Mouse (Mus musculus): ENCODE measurements around the gene Gnl1.
A peak's percentile ranks its signal among the peaks of the same experiment; 100 is the strongest.
"Not testable (repeated sequence)": the region's sequence is repeated elsewhere in the genome, so short reads cannot be mapped to it uniquely, and the experiment has no call there.

Gnl1 gene

DNA sequence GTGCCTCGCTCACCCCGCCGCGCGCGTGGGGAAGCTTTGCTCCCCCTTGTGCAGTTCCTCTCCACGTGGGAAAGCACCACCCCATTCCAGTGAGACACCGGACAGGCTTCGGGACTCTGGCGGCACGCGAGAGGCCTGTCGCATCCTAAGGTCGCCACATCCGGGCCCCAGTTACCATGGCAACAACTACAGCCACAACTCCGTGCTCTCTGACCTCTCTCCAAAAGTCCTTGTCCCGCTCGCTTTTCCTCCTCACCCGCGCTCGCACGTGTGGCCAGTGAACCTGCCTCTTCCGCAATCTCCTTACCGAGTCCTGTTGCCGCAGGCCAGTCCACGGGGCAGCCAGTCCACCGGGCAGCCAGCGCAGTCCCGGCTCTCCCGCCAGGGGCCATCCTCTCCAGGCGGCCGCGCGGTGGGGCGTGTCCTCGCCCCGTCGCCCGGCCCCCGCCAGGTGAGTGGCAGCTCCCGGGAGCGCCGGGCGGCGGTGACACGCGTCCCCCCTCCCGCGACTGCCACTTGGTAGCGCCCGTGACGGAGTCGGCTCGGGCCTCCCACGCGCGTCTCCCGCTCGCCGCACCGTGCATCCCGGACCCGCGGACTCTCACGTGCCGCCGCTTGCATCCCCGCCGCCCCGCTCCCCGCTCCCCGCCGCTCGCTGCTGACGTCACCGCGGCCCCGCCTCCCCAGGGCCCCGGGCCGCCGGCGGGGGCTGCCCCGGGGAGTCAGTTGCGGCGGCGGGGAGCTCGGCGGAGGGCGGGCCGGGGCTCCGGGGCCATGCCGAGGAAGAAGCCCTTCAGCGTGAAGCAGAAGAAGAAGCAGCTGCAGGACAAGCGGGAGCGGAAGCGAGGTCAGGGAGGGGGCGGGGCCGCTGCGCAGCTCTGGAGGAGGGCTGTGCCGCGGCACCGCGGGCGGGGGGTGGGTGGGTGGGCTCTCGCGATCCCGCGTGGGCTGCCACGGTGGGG lies at the start of gene Gnl1, which contains the start of gene Prr3:
TSS of gene Gnl1 (plus strand) at position 451 of the 962 bp plus-strand sequence.
TSS of gene Prr3 (minus strand) at position 836 of the 962 bp plus-strand sequence.
- peak; percentile 83 for DNase-seq (ENCODE audit: low read depth, low spot score)

- no peak for DNase-seq (ENCODE audit: low read depth, low spot score)
Measured at GRCm38 (mm10) chr17:35930627-35931026, 49.0 kb upstream of the Gnl1 start.

DNA sequence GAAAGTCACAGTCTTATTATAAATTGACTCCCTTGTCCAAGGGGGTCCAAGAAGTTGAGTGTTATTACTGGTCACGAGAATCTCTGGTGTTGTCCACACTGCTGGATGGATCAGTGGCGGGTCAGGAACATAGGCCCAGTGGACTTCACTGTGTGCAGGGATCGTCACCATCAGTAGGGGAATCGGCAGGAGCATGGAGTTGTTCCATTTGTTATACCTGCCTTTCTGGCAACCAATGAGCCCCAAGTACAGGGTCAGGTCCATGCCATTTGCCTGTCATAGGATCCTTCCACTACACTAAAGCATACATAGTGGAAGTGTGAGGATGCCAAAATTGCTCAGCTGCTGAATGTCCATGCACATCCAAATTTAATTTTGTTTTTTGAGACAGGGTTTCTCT lies 47.0 kb upstream of the Gnl1 start:
- no peak for DNase-seq (ENCODE audit: low read depth, low spot score)

- DNase-seq (ENCODE audit: low read depth, low spot score): not testable (repeated sequence)
Measured at GRCm38 (mm10) chr17:35935763-35936162, 43.9 kb upstream of the Gnl1 start.

- peak; percentile 50 for DNase-seq (ENCODE audit: low read depth, low spot score)
Measured at GRCm38 (mm10) chr17:35937700-35938348, 41.8 kb upstream of the Gnl1 start.

DNA sequence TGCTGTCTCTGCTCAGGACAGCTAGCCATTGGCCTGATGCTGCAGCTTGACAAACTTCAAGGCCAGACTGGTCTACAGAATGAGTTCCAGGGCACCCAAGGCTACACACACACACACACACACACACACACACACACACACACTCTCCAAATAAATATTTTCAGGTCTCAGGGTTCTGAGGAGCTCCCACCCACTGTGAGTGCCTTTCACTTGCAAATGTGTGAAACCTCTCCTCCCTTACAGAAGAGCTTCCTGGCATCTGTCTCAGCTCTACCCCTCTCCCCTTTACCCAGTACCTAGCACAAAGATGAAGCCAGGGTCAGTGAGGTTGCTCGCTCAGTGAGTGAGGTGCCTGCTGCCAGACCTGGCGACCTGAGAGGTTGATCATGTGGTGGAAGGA lies 40.5 kb upstream of the Gnl1 start:
- no peak for DNase-seq (ENCODE audit: low read depth, low spot score)

GRCm38 (mm10) chr17:35939941-35940340 lies 39.7 kb upstream of the Gnl1 start:
- no peak for DNase-seq (ENCODE audit: low read depth, low spot score)

GRCm38 (mm10) chr17:35950946-35951345 lies 28.7 kb upstream of the Gnl1 start:
- DNase-seq (ENCODE audit: low read depth, low spot score): not testable (repeated sequence)

DNA sequence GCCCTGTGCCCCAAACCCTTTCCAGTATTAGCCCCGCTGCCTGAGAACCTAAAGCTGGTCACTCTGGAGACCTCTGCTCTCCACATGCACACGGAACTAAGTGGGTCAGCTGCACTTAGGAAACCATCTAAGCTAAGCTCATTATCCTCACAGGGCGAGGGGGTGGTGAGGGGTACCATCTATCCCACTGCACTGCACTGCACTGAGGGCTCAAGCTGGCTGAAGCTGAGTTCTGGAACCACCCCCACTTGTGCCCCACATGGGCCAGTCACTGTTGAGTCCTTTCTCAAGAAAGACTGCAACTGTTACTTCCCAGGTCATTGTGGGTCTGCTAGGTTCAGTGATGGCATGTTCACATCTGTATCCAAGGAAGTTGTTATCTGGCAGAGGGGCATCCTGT lies 27.1 kb upstream of the Gnl1 start:
- DNase-seq (ENCODE audit: low read depth, low spot score): not testable (repeated sequence)

DNA sequence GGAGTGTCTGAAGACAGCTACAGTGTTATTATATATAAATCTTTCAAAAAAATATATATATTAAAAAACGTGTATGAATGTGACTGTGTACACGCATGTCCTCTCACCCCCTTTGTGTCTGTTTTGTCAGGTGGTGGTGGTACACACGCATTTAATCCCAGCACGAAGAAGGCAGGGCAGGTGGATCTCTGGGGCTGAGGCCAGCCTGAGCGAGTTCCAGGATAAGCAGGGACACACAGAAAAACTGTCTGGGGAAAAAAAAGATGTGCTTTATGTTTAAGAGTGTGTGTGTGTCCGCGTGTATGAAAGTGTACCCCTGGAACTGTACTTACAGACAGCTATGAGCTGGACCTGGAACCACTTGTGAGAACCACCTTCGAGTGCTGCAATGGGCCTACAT lies 25.0 kb upstream of the Gnl1 start:
- DNase-seq (ENCODE audit: low read depth, low spot score): no peak

DNA sequence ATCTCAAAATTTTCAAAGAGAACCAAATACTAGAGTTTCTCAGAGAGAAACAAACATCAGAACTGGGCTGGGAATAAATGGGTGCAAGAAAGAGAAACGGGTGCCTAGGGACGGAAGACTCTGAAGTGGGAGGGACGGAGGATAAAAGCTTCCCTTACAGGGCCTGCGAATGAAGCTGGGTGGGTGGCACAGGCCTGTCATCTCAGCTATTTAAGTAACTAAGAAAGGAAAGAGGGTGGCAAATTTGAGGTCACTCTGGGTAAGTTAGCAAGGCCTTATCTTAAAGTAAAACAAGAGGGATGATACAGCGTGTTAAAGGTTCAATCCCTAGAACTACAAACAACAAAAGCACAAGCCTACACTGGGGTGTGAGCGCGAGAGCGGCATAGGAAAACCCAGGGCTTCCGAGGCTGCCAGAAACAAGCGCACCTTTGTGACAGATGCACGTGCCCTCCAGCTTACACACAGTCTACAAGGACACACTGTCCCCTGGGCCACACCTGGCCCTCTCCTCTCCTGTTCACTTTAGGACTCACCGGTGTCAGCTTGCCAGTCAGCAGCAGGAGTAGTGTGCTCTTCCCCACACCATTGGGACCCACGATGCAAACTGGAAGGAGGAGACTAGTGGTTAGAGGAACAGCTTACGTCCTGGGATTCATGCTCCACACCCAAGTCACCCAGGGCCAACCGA lies 21.0 kb upstream of the Gnl1 start:
- no peak for DNase-seq (ENCODE audit: low read depth, low spot score)

DNA sequence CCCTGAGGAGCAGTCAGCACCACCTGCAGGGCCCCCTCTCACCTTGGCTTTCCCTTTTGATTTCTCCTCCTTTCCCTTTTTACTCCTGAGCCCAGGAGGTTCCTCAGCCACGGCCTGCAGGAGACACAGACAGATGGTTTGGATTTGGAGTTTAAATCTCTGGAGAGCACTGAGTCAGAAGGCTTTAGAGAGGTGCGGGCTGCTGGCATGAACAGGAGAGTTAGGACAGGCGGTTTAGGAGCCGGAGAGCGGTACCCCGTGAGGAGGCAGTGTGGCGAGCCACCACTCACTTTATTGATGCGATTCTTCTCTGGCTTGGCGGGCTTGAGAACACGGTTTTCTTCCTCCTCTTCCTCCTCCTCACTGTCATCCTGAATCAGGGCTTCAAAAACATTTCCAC lies 16.4 kb upstream of the Gnl1 start:
- no peak for DNase-seq (ENCODE audit: low read depth, low spot score)

- DNase-seq (ENCODE audit: low read depth, low spot score): no peak
Measured at GRCm38 (mm10) chr17:35967621-35968020, 12.0 kb upstream of the Gnl1 start.

- peak; percentile 95 for DNase-seq (ENCODE audit: low read depth, low spot score)
Measured at GRCm38 (mm10) chr17:35969418-35970389, 9.9 kb upstream of the Gnl1 start, which contains the start of gene Abcf1. TSS of gene Abcf1 (minus strand) at chr17:35969761.

DNA sequence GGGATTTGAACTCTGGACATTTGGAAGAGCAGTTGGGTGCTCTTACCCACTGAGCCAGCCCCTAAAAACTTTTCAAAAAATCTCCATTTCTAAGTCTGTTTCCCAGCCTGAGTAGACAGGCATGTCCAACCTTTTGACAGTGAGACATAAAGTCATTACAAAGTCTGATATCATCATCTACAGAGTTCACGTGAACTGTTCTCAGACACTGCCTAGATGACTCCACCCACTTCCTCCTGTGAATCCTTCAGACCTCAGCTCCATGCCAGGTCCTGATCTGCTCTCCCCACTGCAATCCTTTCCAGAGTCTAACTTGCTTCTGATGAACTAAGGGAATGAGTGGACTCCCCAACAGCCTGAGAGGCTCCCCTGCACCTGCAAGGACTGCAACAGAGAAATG lies 7.5 kb upstream of the Gnl1 start:
- no peak for DNase-seq (ENCODE audit: low read depth, low spot score)

- peak; percentile 78 for DNase-seq (ENCODE audit: low read depth, low spot score)
Measured at GRCm38 (mm10) chr17:35978811-35979400, 745 bp upstream of the Gnl1 start.

DNA sequence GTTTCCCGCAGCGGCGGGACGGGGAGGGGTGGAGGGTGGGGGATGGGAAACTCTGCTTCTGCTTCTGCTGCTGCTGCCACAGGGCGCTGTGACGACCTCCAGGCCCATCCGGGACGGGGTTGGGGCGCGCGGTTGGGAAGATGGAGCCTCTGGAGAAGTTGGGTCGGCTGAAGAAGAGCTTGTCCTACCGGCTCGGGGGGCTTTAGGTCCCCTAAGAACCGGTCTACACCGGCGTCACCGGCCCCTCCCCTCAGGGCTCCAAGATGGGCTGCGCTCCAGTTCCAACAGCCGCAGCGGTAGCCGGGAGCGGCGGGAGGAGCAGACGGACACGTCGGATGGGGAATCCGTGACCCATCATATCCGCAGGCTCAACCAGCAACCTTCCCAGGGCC lies 708 bp downstream of the Gnl1 start:
- DNase-seq (ENCODE audit: low read depth, low spot score): no peak

- no peak for DNase-seq (ENCODE audit: low read depth, low spot score)
Measured at GRCm38 (mm10) chr17:35981776-35982175, 2.1 kb downstream of the Gnl1 start.

- DNase-seq (ENCODE audit: low read depth, low spot score): no peak
Measured at GRCm38 (mm10) chr17:35991781-35992180, 12.1 kb downstream of the Gnl1 start.

GRCm38 (mm10) chr17:35993675-35994074 lies 14.0 kb downstream of the Gnl1 start:
- peak; percentile 76 for DNase-seq (ENCODE audit: low read depth, low spot score)

All from retina, postnatal 7 days (tissue).